Mouse (Mus musculus) left cerebral cortex, adult 8-10 months (tissue): ENCODE data around the gene Rufy4. TPM values are rescaled to one million over a fixed set of nuclear protein-coding genes. Genes with fewer than 3 reads are reported as not detected.
A peak's percentile ranks its signal among the peaks of the same experiment; 100 is the strongest.

Source experiments
- DNase-seq, 2 experiments: peaks; one replicate each; pipeline ENCODE4 v3.0.0; 2022; ENCODE audit warnings: low spot score in 2 of 2
- total RNA-seq, 4 experiments: library from RNA; stranded (reverse); gene quantifications; 2 replicates each; pipeline ENCODE4 v1.2.4; 2022

The Rufy4 gene
- total RNA-seq, 4 experiments from 2014 or later = not detected

GRCm38 (mm10) chr1:74105660-74106059, 19.7 kb upstream of the Rufy4 start:
- no peak for DNase-seq

GRCm38 (mm10) chr1:74106214-74106613, 19.1 kb upstream of the Rufy4 start:
- DNase-seq = no peak

DNA sequence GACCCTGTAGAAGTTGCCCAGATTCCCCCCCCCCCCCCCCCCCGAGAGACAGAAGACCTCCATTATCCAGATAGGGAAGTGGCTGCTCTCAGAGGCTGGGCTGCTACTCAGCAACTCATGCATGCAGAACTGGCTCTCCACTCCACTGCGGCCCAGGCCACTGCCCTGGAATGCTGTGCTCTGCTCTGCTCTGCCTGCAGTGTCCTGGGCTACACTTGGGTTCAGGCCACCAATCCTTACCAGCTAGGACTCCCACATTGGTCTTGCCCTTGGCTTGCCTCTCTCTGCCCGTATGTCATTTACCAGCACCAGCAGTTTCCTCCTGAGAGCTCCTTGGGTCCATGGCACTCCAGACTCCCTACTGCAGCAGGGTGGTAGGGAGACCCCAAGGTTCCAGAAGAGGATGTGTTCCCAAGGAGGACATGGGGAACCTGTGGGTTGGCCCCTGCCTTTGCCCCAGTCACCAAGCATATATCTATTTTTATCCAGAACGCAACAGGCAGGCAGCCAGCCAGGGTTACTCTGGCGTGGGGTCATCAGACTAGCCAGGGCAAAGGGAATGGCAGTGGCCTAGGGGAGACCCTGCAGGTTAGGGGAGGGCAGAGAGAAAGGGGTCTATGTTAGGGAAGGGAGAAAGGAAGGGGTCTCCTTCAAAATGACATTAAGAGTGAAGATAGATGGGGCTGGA, 17.3 kb upstream of the Rufy4 start:
- no peak for DNase-seq

GRCm38 (mm10) chr1:74109670-74110069, 15.7 kb upstream of the Rufy4 start:
- DNase-seq = no peak

- no peak for DNase-seq
These were observed 14.2 kb upstream of the Rufy4 start for GRCm38 (mm10) chr1:74110932-74111695.

GRCm38 (mm10) chr1:74111696-74112030, 13.7 kb upstream of the Rufy4 start:
- no peak for DNase-seq

DNA sequence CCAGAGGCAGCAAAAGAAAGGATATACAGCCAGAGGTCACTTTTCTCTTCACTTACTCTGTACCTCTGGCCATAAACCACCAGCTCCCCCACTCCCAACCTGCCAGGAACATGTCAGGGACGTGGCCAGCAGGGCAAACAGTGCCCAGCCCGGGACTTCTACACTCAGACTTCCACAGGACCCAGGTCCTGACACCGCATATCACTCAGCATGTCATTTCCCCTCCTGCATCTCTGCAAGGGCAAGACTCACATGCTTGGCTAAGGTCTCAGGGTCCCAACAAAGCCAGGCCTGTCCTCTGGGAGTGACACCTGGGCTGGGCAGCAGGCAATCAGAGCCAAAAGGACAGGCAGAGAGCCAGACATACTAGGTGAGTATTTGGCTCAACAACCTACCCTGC, 12.3 kb upstream of the Rufy4 start:
- no peak for DNase-seq

GRCm38 (mm10) chr1:74117876-74118275, 7.5 kb upstream of the Rufy4 start:
- DNase-seq = no peak

- DNase-seq = no peak
These were observed 6.2 kb upstream of the Rufy4 start for GRCm38 (mm10) chr1:74119115-74119514.

- DNase-seq = no peak
These were observed 4.2 kb upstream of the Rufy4 start for GRCm38 (mm10) chr1:74121138-74121537.

- DNase-seq = peak; percentile 13 to 61
These were observed 3.3 kb upstream of the Rufy4 start for GRCm38 (mm10) chr1:74121821-74122576.

- DNase-seq = no peak
These were observed 2.1 kb upstream of the Rufy4 start for GRCm38 (mm10) chr1:74123215-74123614.

- no peak for DNase-seq
These were observed 1.0 kb upstream of the Rufy4 start, which contains the start of gene Tns1 for GRCm38 (mm10) chr1:74124021-74124981. Gene Tns1 (minus strand): TSS chr1:74124449.

DNA sequence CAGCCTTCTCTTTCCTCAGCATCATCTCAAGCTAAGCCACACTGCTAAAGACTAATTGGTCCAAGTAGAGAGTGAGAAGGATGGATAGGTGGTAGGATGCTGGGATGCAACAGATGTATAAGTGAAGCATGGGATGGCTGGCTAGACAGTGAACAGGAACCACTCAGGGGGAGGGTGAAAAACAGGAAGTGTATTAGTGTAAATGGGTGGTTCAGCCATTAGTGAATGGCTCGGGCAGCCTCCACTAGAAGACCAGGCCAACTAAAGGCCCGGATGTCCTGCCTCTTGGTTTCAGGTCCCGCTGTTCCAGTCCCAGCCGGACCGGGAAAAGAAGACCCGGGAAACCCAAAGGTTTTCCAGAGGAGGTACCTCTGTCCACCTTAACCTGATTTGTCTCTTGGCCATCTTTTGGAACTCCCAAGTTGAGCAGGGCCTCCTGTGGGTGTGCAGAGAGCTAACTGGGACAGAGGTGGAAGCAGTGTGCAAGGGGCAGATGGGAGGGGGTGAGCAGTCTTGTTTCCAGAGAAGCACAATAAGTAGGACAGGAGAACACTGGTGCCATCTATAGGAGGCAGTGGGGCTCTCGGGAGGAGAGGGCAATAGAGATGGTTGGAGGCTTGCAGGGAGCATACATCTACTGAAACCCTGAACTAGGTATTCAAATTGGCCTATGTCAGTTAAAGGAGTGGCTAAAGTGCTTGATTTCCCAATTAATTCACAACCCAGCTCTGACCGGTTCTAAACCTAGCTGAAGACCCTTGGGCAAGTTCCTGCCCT, 5.7 kb downstream of the Rufy4 start:
- no peak for DNase-seq

DNA sequence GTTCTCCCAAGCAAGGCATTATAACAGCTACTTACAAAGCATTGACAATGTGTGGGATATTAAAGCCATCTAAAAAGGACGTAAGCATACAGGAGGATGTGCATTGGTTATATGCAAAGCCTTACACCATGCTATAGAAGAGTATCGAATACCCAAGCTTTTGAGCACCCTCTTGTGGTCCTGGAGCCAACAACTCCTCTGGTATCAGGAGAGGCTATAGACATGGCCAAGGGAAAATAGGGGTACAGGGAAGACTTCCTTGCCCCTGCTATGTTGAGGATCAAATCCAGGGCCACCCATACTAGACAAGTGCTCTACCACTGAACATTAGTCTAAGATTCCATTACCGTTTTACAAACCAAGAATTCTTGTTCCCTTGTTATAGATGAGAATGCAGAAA, 6.7 kb downstream of the Rufy4 start:
- no peak for DNase-seq

GRCm38 (mm10) chr1:74133954-74134353, 8.6 kb downstream of the Rufy4 start:
- DNase-seq = no peak

DNA sequence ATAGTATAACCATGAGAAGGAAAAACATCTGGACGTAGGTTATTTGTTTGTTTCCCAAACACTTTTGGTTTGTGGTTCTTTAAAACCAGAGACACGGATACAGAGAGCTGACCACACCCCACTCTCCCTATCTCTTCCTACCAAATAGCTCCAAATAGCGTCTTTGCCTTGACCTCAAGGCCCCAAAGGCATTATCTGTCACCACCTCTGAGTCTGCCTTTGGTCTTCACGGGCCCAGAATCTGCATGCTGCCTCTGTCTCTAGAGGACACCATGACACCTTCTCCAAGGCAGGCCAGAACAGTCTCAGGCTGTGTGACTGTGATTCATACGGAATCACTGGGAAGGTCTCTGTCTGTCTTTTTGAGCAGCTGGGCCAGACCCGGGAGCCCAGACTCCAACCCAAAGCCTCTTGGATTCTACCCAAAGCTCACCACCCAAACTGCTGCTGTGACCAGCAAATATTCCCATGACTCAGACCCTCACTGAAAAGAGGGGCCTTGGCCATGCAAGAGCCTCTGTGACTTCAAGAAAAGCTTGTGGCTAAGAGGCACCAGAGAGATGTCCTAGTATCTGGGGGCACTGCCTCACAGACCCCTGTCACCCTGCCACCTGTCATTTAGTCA, 10.1 kb downstream of the Rufy4 start:
- no peak for DNase-seq

- no peak for DNase-seq
These were observed 14.1 kb downstream of the Rufy4 start for GRCm38 (mm10) chr1:74139415-74139814.

- DNase-seq = no peak
These were observed 16.4 kb downstream of the Rufy4 start for GRCm38 (mm10) chr1:74141781-74142180.
